Mouse (Mus musculus): ENCODE data around the gene Cux2. TPM values are rescaled to one million over a fixed set of nuclear protein-coding genes. Genes with fewer than 3 reads are reported as not detected.

The Cux2 gene
- polyA plus RNA-seq, 1 experiment: 0.07 TPM

GRCm38 (mm10) chr5:121871515-121872030 is 178.3 kb downstream of the Cux2 start:
- Histone ChIP-seq H3K4me3 (ENCODE audit: insufficient read depth, low read length) (no peak overlapping the region), H3K4me1 (ENCODE audit: control insufficient read depth, insufficient read depth, low read length) (peaks cover 14% of the 10 kb centered on the region), H3K27ac (ENCODE audit: insufficient read depth, low read depth, low read length) (peak overlapping the region; percentile 95)
- TF ChIP-seq CTCF (IDR thresholded peaks at IDR 0.05; ENCODE audit: low read depth, low read length): no peak
- TF ChIP-seq POLR2A (IDR thresholded peaks at IDR 0.05; ENCODE audit: borderline replicate concordance, low read depth, low read length): no peak

DNA sequence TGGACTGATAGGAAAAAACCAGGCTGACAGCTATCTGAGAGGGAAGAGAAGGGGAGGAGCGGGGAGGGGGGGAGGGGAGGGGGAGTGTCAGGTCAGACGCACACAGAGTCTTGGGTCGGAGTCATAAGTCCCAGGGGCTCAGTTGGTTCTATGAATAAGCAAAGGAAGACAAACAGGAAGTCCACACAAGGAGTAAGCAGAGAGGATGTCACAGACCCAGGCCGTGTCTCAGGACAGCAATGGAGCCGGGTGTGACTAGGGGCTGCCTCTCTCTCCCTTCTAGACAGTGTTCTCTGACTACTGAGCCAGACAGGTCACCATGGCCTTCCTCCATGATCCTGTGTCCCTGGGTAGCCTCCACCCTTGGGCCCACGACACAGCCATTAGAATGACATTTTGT is 179.1 kb downstream of the Cux2 start:
- Histone ChIP-seq H3K4me1 (ENCODE audit: control insufficient read depth, insufficient read depth, low read length) (peaks cover 14% of the 10 kb centered on the region), H3K27ac (ENCODE audit: insufficient read depth, low read depth, low read length) (peak overlapping the region; percentile 95), H3K4me3 (ENCODE audit: insufficient read depth, low read length) (peak overlapping the region; percentile 33)
- no peak for TF ChIP-seq POLR2A (IDR thresholded peaks at IDR 0.05; ENCODE audit: borderline replicate concordance, low read depth, low read length)
- no peak for TF ChIP-seq CTCF (IDR thresholded peaks at IDR 0.05; ENCODE audit: low read depth, low read length)

DNA sequence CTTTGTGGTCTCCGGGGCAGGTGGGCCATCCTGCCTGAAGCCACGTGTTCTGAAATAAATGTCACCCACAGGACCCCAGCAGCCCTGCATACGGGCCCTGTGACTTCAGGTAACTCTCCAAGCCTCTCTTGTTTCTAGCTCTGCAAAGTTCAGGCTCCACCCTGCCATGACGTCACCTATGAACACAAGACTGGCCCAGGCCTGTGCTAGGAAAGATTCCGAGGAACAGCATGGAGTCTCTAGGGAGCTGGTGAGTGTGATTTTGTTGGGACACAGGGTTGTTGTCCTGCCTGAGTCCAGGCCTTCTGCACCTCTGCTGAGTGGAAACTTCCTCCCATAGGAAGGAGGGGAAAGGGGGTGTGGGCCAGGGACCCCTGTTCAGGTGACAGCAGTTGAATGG is 181.9 kb downstream of the Cux2 start:
- no peak overlapping the region for H3K4me3 ChIP-seq (ENCODE audit: insufficient read depth, low read length)
- TF ChIP-seq CTCF (IDR thresholded peaks at IDR 0.05; ENCODE audit: low read depth, low read length) (no peak), POLR2A (IDR thresholded peaks at IDR 0.05; ENCODE audit: borderline replicate concordance, low read depth, low read length) (no peak)
- H3K27ac ChIP-seq (ENCODE audit: insufficient read depth, low read depth, low read length): no peak overlapping the region
- H3K4me1 ChIP-seq (ENCODE audit: control insufficient read depth, insufficient read depth, low read length): peaks cover 14% of the 10 kb centered on the region

DNA sequence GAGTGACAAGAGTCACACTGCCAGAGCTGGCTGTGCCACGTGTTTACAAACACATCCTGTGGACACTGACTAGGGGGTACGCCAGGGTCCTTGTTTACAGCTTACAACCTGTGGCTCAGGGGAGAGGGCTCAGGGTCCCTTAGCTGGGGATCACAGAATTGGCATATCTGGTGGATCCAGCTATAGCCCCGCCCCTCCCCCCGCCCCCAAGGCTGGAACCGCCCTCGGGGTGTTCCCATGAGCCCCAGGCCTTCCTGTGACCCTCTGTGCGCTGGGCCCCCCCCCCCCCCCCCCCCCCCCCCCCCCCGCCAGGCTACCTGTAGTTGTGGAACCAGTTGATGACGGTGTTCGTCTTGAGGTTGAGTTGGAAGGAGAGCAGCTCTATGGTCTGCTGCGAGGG is 185.6 kb downstream of the Cux2 start:
- no peaks in the 10 kb centered on the region for H3K4me1 ChIP-seq (ENCODE audit: control insufficient read depth, insufficient read depth, low read length)
- H3K4me3 ChIP-seq (ENCODE audit: insufficient read depth, low read length): no peak overlapping the region
- no peak overlapping the region for H3K27ac ChIP-seq (ENCODE audit: insufficient read depth, low read depth, low read length)
- TF ChIP-seq POLR2A (IDR thresholded peaks at IDR 0.05; ENCODE audit: borderline replicate concordance, low read depth, low read length): no peak
- TF ChIP-seq CTCF (IDR thresholded peaks at IDR 0.05; ENCODE audit: low read depth, low read length): no peak

DNA sequence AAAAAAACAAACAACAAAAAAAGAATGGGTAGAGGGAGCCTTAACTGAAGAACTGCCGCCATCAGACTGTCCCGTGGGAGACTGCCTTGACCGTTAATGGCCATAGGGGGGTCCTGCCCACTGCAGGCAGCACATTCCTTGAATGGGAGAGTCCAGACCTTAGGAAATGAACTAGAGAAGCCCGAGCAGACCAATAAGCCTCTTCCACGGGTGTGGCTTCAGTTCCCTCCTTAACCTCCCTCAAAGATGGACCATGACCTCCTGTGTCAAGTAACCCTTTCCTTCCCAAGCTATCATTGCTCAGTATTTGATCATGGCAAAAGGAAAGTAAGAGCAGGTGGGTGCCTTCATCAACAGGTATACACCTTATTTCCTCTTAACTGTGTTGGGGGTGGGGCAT is 187.9 kb downstream of the Cux2 start:
- Histone ChIP-seq H3K4me3 (ENCODE audit: insufficient read depth, low read length) (no peak overlapping the region), H3K4me1 (ENCODE audit: control insufficient read depth, insufficient read depth, low read length) (no peaks in the 10 kb centered on the region), H3K27ac (ENCODE audit: insufficient read depth, low read depth, low read length) (no peak overlapping the region)
- TF ChIP-seq POLR2A (IDR thresholded peaks at IDR 0.05; ENCODE audit: borderline replicate concordance, low read depth, low read length) (no peak), CTCF (IDR thresholded peaks at IDR 0.05; ENCODE audit: low read depth, low read length) (no peak)

- H3K4me3 ChIP-seq (ENCODE audit: insufficient read depth, low read length): no peak overlapping the region
- TF ChIP-seq CTCF (IDR thresholded peaks at IDR 0.05; ENCODE audit: low read depth, low read length): no peak
- TF ChIP-seq POLR2A (IDR thresholded peaks at IDR 0.05; ENCODE audit: borderline replicate concordance, low read depth, low read length): no peak
- H3K4me1 ChIP-seq (ENCODE audit: control insufficient read depth, insufficient read depth, low read length): no peaks in the 10 kb centered on the region
- H3K27ac ChIP-seq (ENCODE audit: insufficient read depth, low read depth, low read length): no peak overlapping the region
Observed at GRCm38 (mm10) chr5:121858427-121858826, 191.5 kb downstream of the Cux2 start.

DNA sequence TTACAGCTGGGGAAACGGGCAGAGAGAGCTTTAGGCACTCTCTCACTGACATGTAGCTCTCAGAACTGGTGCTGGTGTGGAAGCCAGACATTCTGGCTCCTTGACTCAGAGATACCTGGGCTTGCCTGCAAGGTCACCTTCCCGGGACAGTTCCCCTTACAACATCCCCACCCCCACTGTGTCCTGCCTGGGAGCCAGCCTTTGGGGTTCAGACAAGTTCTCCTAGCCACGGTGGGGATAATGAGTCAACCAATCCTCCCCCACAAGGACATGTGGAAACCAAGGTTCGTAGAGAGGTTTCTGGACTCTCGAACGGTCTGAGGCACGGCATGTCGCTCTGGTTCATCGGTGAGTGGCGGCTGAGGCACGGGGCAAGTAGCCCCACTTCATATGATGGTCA is 193.2 kb downstream of the Cux2 start:
- TF ChIP-seq CTCF (IDR thresholded peaks at IDR 0.05; ENCODE audit: low read depth, low read length) (no peak), POLR2A (IDR thresholded peaks at IDR 0.05; ENCODE audit: borderline replicate concordance, low read depth, low read length) (no peak)
- Histone ChIP-seq H3K4me3 (ENCODE audit: insufficient read depth, low read length) (no peak overlapping the region), H3K4me1 (ENCODE audit: control insufficient read depth, insufficient read depth, low read length) (no peaks in the 10 kb centered on the region), H3K27ac (ENCODE audit: insufficient read depth, low read depth, low read length) (no peak overlapping the region)

- no peak overlapping the region for H3K27ac ChIP-seq (ENCODE audit: insufficient read depth, low read depth, low read length)
- TF ChIP-seq CTCF (IDR thresholded peaks at IDR 0.05; ENCODE audit: low read depth, low read length) (no peak), POLR2A (IDR thresholded peaks at IDR 0.05; ENCODE audit: borderline replicate concordance, low read depth, low read length) (no peak)
- no peak overlapping the region for H3K4me3 ChIP-seq (ENCODE audit: insufficient read depth, low read length)
- H3K4me1 ChIP-seq (ENCODE audit: control insufficient read depth, insufficient read depth, low read length): no peaks in the 10 kb centered on the region
Observed at GRCm38 (mm10) chr5:121854768-121855167, 195.1 kb downstream of the Cux2 start.

DNA sequence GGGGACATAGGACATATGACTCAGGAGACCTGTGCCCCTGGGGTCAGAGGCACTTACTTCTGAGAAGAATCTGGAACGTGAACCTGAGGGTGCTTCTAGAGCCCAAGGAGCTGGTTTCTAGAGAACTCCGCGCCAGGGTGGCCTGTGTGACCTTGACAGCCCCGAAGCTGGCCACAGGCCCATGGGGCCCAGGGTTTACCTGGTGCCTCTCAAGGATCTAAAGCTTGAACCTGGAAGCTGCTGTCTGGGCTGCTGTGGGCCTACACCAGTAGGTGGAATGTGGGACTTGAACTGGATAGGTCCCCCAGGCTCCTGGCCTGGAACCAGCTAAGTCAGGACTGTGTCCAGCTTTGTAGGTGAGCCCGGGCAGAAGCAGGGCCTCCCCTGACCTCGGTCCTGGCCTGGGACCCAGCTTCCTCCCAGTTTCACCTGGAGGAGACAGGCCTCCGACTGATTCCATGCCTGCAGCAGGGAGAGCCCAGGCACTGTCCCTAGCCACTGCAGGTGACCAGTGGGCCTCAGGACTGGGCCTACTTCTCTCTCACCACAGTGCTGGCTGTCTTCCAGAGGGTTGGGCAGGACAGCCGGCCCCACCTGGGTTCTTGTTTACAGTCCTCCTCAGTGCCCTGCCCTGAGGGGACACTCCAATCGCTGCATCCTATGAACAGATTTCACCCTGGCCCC is 196.4 kb downstream of the Cux2 start:
- H3K4me1 ChIP-seq (ENCODE audit: control insufficient read depth, insufficient read depth, low read length): 0 out of 2 replicates have a peak, but pooled peaks cover 3% of the 10 kb centered on the region
- no peak overlapping the region for H3K4me3 ChIP-seq (ENCODE audit: insufficient read depth, low read length)
- TF ChIP-seq CTCF (IDR thresholded peaks at IDR 0.05; ENCODE audit: low read depth, low read length): no peak
- TF ChIP-seq POLR2A (IDR thresholded peaks at IDR 0.05; ENCODE audit: borderline replicate concordance, low read depth, low read length): no peak
- no peak overlapping the region for H3K27ac ChIP-seq (ENCODE audit: insufficient read depth, low read depth, low read length)

- Histone ChIP-seq H3K4me1 (ENCODE audit: control insufficient read depth, insufficient read depth, low read length) (peaks cover 18% of the 10 kb centered on the region), H3K4me3 (ENCODE audit: insufficient read depth, low read length) (peak overlapping the region; percentile 87), H3K27ac (ENCODE audit: insufficient read depth, low read depth, low read length) (no peak overlapping the region)
- TF ChIP-seq CTCF (IDR thresholded peaks at IDR 0.05; ENCODE audit: low read depth, low read length) (no peak), POLR2A (IDR thresholded peaks at IDR 0.05; ENCODE audit: borderline replicate concordance, low read depth, low read length) (no peak)
Observed at GRCm38 (mm10) chr5:121849478-121850349, 200.2 kb downstream of the Cux2 start.

All from bone marrow macrophage, adult 2 months (primary cell).